Mouse (Mus musculus) forebrain, embryonic 13.5 days (tissue): ENCODE measurements around the gene Mettl18. TPM values are rescaled to one million over a fixed set of nuclear protein-coding genes. Genes with fewer than 3 reads are reported as not detected.

Source experiments
- polyA plus RNA-seq: library from polyadenylated mRNA; unstranded; fragments of >200 nt; fragmentation: Nextera tagmentation; extraction: Ambion mirVana; gene quantifications from 2 replicates; pipeline ENCODE4 v1.2.1, GENCODE M21; 2015

Gene Mettl18
- polyA plus RNA-seq, 1 experiment from 2014 or later, result 10.4 TPM

Other genes with a start within 250 kb of the Mettl18 start
- gene Kifap3, start 215.3 kb upstream of the Mettl18 start, polyA plus RNA-seq, result 59.7 and 67.2 TPM in 2 replicates
- 14.8 and 16.7 TPM in 2 replicates for gene Scyl3, start 65.8 kb upstream of the Mettl18 start, polyA plus RNA-seq
- gene BC055324, start 93 bp upstream of the Mettl18 start, polyA plus RNA-seq, result 19.9 and 22.3 TPM in 2 replicates
- gene Sele, start 53.3 kb downstream of the Mettl18 start, polyA plus RNA-seq, result not detected in 2 replicates
- gene Sell, start 67.1 kb downstream of the Mettl18 start, polyA plus RNA-seq, result 0.11 TPM in 1 of 2 replicates, not detected in the other
- gene Selp, start 120.4 kb downstream of the Mettl18 start, polyA plus RNA-seq, result not detected in 2 replicates
- 0.08 and 0.20 TPM in 2 replicates for gene F5, start 156.9 kb downstream of the Mettl18 start, polyA plus RNA-seq